Mouse (Mus musculus): ENCODE measurements around the gene 1810024B03Rik.

The 1810024B03Rik gene

DNA sequence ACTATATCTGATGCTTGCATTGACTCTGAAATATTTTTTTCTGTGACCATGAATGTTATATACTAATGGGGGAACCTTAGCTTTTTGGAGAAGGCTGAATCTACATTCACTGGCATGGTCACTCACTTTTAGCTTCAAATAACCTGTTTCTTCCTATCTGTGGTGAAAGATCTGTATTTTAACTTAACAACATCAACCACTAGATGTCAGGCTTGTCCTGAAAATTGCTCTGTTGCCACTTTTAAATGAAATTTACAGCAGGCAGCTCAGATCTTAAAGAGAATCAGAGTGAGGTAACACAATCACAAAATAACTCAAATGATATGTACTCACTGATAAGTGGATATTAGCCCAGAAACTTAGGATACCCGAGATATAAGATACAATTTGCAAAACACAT, 41.8 kb downstream of the 1810024B03Rik start:
- DNase-seq, result peak in 1 of 2 experiments; percentile 40

DNA sequence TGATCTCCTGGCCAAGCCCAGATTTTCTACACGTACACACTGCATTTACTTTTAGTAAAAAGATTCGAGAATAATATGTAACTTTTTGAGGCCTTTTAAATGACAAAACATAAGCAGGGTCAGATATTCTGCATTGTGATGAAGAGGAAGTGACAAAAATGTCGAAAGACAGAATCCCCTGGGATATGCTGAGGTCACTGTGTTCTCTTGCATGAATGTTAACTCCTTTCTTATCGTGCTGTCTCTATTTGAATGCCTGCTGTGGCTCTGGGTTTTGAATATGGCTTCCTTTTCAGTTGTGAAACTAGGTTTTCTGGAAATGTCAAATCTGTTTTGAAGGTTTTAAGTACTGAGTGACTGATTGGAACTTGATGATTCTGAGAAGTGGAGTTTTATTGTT, 42.4 kb downstream of the 1810024B03Rik start:
- no peak for DNase-seq

DNA sequence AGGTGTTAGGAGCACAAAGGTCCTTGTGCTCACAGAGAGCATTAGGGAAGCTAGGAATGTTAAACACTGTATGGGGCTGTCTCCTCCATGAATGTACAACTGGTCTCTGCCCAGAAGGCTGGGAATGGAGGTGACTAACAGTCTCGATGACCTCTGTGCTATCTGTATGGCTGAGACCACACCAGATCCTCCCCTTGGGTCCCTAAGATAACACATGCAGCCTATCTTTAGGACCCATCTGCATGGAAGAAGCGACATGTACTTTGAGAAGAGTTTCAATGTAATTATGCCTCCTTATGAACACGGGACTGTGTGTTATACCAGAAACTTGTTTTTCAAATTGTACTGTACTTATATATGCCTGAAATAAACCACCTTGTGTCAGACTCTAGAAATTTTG, 62.4 kb downstream of the 1810024B03Rik start:
- DNase-seq, result no peak

DNA sequence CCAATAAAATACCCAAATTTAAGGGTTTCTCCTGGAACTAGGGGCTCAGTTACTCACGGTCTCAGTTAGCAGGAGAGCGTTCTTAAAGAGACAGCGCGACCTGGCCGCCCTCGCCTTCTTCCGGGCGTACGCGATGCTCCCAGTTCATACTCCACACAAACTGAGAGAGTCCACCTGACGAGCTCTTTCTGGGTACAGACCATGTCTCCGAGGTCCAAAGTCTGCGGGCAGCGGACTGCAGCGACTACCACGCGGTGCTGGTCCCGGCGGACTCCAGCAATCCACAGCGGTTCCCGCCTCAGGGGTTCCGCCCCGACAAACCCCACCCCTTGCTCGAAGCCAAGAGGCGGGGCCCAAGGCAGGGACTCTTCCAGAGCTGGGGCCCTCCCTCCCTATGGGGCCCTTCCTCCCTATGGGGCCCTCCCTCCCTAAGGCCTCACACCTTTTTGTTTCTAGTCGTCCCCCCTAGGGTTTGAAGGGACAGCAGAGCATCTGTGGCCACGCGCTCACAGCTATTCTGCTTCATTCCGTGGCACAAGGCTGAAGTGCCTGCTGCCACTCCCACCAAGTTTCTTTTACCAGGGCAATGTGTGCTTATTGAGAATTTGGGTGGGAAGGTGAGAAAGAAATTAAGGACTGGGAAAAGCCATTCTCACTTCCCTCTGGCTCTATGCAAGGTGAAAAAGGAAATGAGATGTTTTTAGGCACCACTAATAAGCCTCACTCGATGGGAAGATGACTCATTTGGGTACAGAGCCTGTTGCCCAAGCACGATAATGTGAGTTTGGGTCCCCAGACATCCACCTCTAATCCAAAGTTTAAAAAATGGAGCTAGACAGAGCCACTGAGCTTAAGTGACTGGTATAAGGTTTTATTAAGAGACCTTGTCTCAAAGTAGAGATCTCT, 64.7 kb downstream of the 1810024B03Rik start, which contains the start of gene Itpripl1:
Gene Itpripl1 (minus strand): TSS at position 285 of the 906 bp plus-strand sequence.
- DNase-seq, result peak; percentile 90 to 96

- DNase-seq, result no peak
These were observed 65.4 kb downstream of the 1810024B03Rik start for GRCm38 (mm10) chr2:127142577-127143157.

GRCm38 (mm10) chr2:127142031-127142430, 66.0 kb downstream of the 1810024B03Rik start:
- DNase-seq, result no peak

DNA sequence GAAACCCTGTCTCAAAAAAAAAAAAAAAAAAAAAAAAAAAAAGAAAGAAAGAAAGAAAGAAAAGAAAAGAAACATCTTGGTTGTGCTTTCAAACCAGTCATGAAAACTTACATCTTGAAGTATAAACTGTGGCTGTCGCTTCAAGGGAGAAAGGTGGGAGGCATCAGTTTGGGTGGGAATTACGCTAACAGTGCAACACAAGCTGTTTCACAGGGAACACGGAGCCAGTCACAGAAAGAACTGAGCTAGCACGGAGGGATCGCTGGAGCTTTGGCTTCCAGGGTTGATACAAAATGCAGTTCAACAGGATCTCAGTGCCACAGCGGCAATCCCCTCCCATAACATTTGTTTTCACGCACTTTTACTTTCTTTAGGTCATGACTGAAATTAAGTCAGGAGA, 68.1 kb downstream of the 1810024B03Rik start:
- DNase-seq, result no peak

DNA sequence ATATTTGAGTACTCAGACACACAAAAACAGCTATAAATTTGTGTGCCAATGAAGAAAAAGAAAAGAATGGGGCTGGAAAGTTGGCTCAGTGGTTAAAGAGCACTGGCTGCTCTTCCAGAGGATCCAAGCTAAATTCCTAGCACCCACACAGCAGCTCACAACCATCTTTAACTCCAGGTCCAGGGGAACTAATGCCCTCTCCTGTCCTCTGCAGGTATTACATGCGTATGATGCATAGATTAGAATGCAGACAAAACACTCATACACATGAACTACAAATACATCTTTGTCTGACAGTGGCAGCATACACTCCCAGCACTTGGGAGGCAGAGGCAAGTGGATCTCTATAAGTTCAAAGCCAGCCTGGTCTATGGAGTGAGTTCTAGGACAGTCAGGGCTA, 68.5 kb downstream of the 1810024B03Rik start:
- no peak for DNase-seq

GRCm38 (mm10) chr2:127139094-127139493, 69.0 kb downstream of the 1810024B03Rik start:
- peak in 1 of 2 experiments; percentile 49 for DNase-seq

GRCm38 (mm10) chr2:127138449-127138848, 69.6 kb downstream of the 1810024B03Rik start:
- DNase-seq, result no peak

- DNase-seq, result no peak
These were observed 70.2 kb downstream of the 1810024B03Rik start for GRCm38 (mm10) chr2:127137838-127138420.

DNA sequence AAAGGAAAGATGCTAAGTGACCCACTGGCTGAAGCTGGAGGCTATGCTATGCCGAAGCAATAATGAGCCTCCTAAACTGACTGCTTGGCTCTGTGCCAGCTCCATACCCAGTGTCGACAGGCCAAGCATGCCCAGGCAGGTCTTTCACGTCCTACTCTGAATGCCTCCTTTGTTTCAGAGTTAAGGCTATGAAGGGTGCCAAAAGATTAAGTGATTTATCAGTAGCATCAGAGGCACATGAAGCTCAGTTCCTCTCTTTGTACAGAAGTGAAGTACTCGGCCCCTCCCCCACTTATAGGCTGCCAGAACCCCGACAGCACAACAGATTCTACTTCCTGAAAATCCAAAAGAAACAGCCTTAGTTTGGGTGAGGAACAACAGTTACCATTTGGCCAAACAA, 71.1 kb downstream of the 1810024B03Rik start:
- peak; percentile 62 to 65 for DNase-seq

Data from kidney, postnatal 25 days (tissue).